Mouse (Mus musculus): ENCODE measurements at regions not wholly inside any gene's neighbourhood (a gene's known extent, or its start where the extent isn't known, plus 50 kb on each side); places are given as distances from the start of the nearest gene placed in this dataset.

GRCm38 (mm10) chr11:44052481-44052880 lies 151.5 kb upstream of the Adra1b start:
- Histone ChIP-seq H3K4me1 (no peaks in the 10 kb centered on the region), H3K4me3 (no peak overlapping the region), H3K9ac (no peak overlapping the region), H3K27me3 (no peaks in the 10 kb centered on the region), H3K9me3 (no peaks in the 10 kb centered on the region), H3K27ac (no peak overlapping the region), H3K4me2 (no peak overlapping the region), H3K36me3 (no peaks in the 10 kb centered on the region)
- ATAC-seq (ENCODE audit: borderline replicate concordance, extremely low read depth, low FRiP score, low TSS enrichment), result no peak
- WGBS, result 87% methylated on average over 5 of the region's 5 CpGs

- H3K27ac ChIP-seq, result no peak overlapping the region
- no peaks in the 10 kb centered on the region for H3K36me3 ChIP-seq
- H3K9me3 ChIP-seq, result no peaks in the 10 kb centered on the region
- H3K27me3 ChIP-seq, result no peaks in the 10 kb centered on the region
- 79% methylated on average over 1 of the region's 1 CpGs for WGBS
- H3K9ac ChIP-seq, result no peak overlapping the region
- no peak overlapping the region for H3K4me2 ChIP-seq
- H3K4me3 ChIP-seq, result no peak overlapping the region
- H3K4me1 ChIP-seq, result no peaks in the 10 kb centered on the region
- ATAC-seq (ENCODE audit: borderline replicate concordance, extremely low read depth, low FRiP score, low TSS enrichment), result no peak
These were observed 161.4 kb upstream of the Adra1b start for GRCm38 (mm10) chr11:44062446-44062845.

GRCm38 (mm10) chr11:44066176-44066575 lies 165.2 kb upstream of the Adra1b start:
- WGBS, result 75% methylated on average over 2 of the region's 2 CpGs
- Histone ChIP-seq H3K4me1 (no peaks in the 10 kb centered on the region), H3K9me3 (no peaks in the 10 kb centered on the region), H3K4me2 (no peak overlapping the region), H3K4me3 (no peak overlapping the region), H3K27ac (no peak overlapping the region), H3K9ac (no peak overlapping the region), H3K27me3 (no peaks in the 10 kb centered on the region), H3K36me3 (no peaks in the 10 kb centered on the region)
- ATAC-seq (ENCODE audit: borderline replicate concordance, extremely low read depth, low FRiP score, low TSS enrichment), result no peak

- Histone ChIP-seq H3K4me1 (no peaks in the 10 kb centered on the region), H3K9ac (no peak overlapping the region), H3K36me3 (no peaks in the 10 kb centered on the region), H3K4me2 (no peak overlapping the region), H3K4me3 (no peak overlapping the region), H3K9me3 (no peaks in the 10 kb centered on the region), H3K27ac (no peak overlapping the region), H3K27me3 (no peaks in the 10 kb centered on the region)
- WGBS, result 67% methylated on average over 3 of the region's 3 CpGs
- ATAC-seq (ENCODE audit: borderline replicate concordance, extremely low read depth, low FRiP score, low TSS enrichment), result no peak
These were observed 182.7 kb upstream of the Adra1b start for GRCm38 (mm10) chr11:44083716-44084115.

GRCm38 (mm10) chr11:44086951-44087350 lies 185.9 kb upstream of the Adra1b start:
- Histone ChIP-seq H3K4me2 (no peak overlapping the region), H3K4me3 (no peak overlapping the region), H3K9me3 (no peaks in the 10 kb centered on the region), H3K4me1 (no peaks in the 10 kb centered on the region), H3K9ac (no peak overlapping the region), H3K36me3 (no peaks in the 10 kb centered on the region), H3K27ac (no peak overlapping the region), H3K27me3 (no peaks in the 10 kb centered on the region)
- ATAC-seq (ENCODE audit: borderline replicate concordance, extremely low read depth, low FRiP score, low TSS enrichment), result no peak
- WGBS, result 52% methylated on average over 2 of the region's 2 CpGs

- Histone ChIP-seq H3K27ac (no peak overlapping the region), H3K4me2 (no peak overlapping the region), H3K4me1 (no peaks in the 10 kb centered on the region), H3K9me3 (no peaks in the 10 kb centered on the region), H3K4me3 (no peak overlapping the region), H3K27me3 (no peaks in the 10 kb centered on the region), H3K36me3 (no peaks in the 10 kb centered on the region), H3K9ac (no peak overlapping the region)
- 86% methylated on average over 9 of the region's 9 CpGs for WGBS
- ATAC-seq (ENCODE audit: borderline replicate concordance, extremely low read depth, low FRiP score, low TSS enrichment), result no peak
These were observed 188.5 kb upstream of the Adra1b start for GRCm38 (mm10) chr11:44089514-44089913.

GRCm38 (mm10) chr11:44095280-44095679 lies 194.3 kb upstream of the Adra1b start:
- H3K9me3 ChIP-seq, result no peaks in the 10 kb centered on the region
- WGBS, result 30% methylated on average over 4 of the region's 4 CpGs

GRCm38 (mm10) chr11:44103188-44103840 lies 202.3 kb upstream of the Adra1b start:
- no peaks in the 10 kb centered on the region for H3K27me3 ChIP-seq
- no peak for ATAC-seq (ENCODE audit: borderline replicate concordance, extremely low read depth, low FRiP score, low TSS enrichment)
- 73% methylated on average over 5 of the region's 5 CpGs for WGBS

More at GRCm38 (mm10) chr11:44095280-44095679, 194.3 kb upstream of the Adra1b start:
- ATAC-seq (ENCODE audit: borderline replicate concordance, extremely low read depth, low FRiP score, low TSS enrichment), result no peak
- Histone ChIP-seq H3K36me3 (no peaks in the 10 kb centered on the region), H3K4me1 (no peaks in the 10 kb centered on the region), H3K4me3 (no peak overlapping the region), H3K27ac (no peak overlapping the region), H3K9ac (no peak overlapping the region), H3K27me3 (no peaks in the 10 kb centered on the region), H3K4me2 (no peak overlapping the region)

GRCm38 (mm10) chr11:44103841-44104191 lies 202.8 kb upstream of the Adra1b start:
- H3K27ac ChIP-seq, result no peak overlapping the region
- no peaks in the 10 kb centered on the region for H3K4me1 ChIP-seq
- ATAC-seq (ENCODE audit: borderline replicate concordance, extremely low read depth, low FRiP score, low TSS enrichment), result no peak
- H3K9ac ChIP-seq, result no peak overlapping the region
- H3K27me3 ChIP-seq, result no peaks in the 10 kb centered on the region
- H3K4me3 ChIP-seq, result no peak overlapping the region
- H3K4me2 ChIP-seq, result no peak overlapping the region
- no peaks in the 10 kb centered on the region for H3K9me3 ChIP-seq
- H3K36me3 ChIP-seq, result no peaks in the 10 kb centered on the region

More at GRCm38 (mm10) chr11:44103188-44103840, 202.3 kb upstream of the Adra1b start:
- no peak overlapping the region for H3K9ac ChIP-seq
- H3K4me1 ChIP-seq, result no peaks in the 10 kb centered on the region
- no peak overlapping the region for H3K27ac ChIP-seq
- no peaks in the 10 kb centered on the region for H3K36me3 ChIP-seq
- no peak overlapping the region for H3K4me2 ChIP-seq
- no peaks in the 10 kb centered on the region for H3K9me3 ChIP-seq
- H3K4me3 ChIP-seq, result no peak overlapping the region

GRCm38 (mm10) chr11:44106231-44106630 lies 205.2 kb upstream of the Adra1b start:
- no peak for ATAC-seq (ENCODE audit: borderline replicate concordance, extremely low read depth, low FRiP score, low TSS enrichment)
- H3K27me3 ChIP-seq, result no peaks in the 10 kb centered on the region
- no peaks in the 10 kb centered on the region for H3K9me3 ChIP-seq
- no peak overlapping the region for H3K9ac ChIP-seq
- H3K4me1 ChIP-seq, result no peaks in the 10 kb centered on the region
- H3K36me3 ChIP-seq, result no peaks in the 10 kb centered on the region
- no peak overlapping the region for H3K4me2 ChIP-seq
- WGBS, result 92% methylated on average over 1 of the region's 1 CpGs
- H3K27ac ChIP-seq, result no peak overlapping the region
- no peak overlapping the region for H3K4me3 ChIP-seq

GRCm38 (mm10) chr11:44111525-44111924 lies 210.5 kb upstream of the Adra1b start:
- WGBS, result 74% methylated on average over 5 of the region's 5 CpGs
- Histone ChIP-seq H3K9ac (no peak overlapping the region), H3K27ac (no peak overlapping the region), H3K4me1 (no peaks in the 10 kb centered on the region), H3K27me3 (no peaks in the 10 kb centered on the region), H3K4me2 (no peak overlapping the region), H3K9me3 (no peaks in the 10 kb centered on the region), H3K4me3 (no peak overlapping the region), H3K36me3 (no peaks in the 10 kb centered on the region)
- ATAC-seq (ENCODE audit: borderline replicate concordance, extremely low read depth, low FRiP score, low TSS enrichment), result no peak

- H3K4me2 ChIP-seq, result no peak overlapping the region
- H3K9me3 ChIP-seq, result no peaks in the 10 kb centered on the region
- H3K9ac ChIP-seq, result no peak overlapping the region
- H3K27me3 ChIP-seq, result no peaks in the 10 kb centered on the region
- no peak overlapping the region for H3K27ac ChIP-seq
- H3K4me1 ChIP-seq, result no peaks in the 10 kb centered on the region
- no peak for ATAC-seq (ENCODE audit: borderline replicate concordance, extremely low read depth, low FRiP score, low TSS enrichment)
- no peak overlapping the region for H3K4me3 ChIP-seq
- H3K36me3 ChIP-seq, result no peaks in the 10 kb centered on the region
- 49% methylated on average over 9 of the region's 9 CpGs for WGBS
These were observed 226.1 kb upstream of the Adra1b start for GRCm38 (mm10) chr11:44127088-44127487.

GRCm38 (mm10) chr11:44128481-44128880 lies 227.5 kb upstream of the Adra1b start:
- no peak overlapping the region for H3K4me2 ChIP-seq
- H3K36me3 ChIP-seq, result no peaks in the 10 kb centered on the region
- no peaks in the 10 kb centered on the region for H3K9me3 ChIP-seq
- no peaks in the 10 kb centered on the region for H3K4me1 ChIP-seq
- no peaks in the 10 kb centered on the region for H3K27me3 ChIP-seq
- no peak overlapping the region for H3K9ac ChIP-seq
- 90% methylated on average over 6 of the region's 6 CpGs for WGBS
- no peak for ATAC-seq (ENCODE audit: borderline replicate concordance, extremely low read depth, low FRiP score, low TSS enrichment)
- H3K27ac ChIP-seq, result no peak overlapping the region
- no peak overlapping the region for H3K4me3 ChIP-seq
